Mouse (Mus musculus): ENCODE data around the gene Me1. TPM values are rescaled to one million over a fixed set of nuclear protein-coding genes. Genes with fewer than 3 reads are reported as not detected.

Gene Me1
- total RNA-seq, 2 experiments from 2014 or later: 63.2 to 63.9 TPM

DNA sequence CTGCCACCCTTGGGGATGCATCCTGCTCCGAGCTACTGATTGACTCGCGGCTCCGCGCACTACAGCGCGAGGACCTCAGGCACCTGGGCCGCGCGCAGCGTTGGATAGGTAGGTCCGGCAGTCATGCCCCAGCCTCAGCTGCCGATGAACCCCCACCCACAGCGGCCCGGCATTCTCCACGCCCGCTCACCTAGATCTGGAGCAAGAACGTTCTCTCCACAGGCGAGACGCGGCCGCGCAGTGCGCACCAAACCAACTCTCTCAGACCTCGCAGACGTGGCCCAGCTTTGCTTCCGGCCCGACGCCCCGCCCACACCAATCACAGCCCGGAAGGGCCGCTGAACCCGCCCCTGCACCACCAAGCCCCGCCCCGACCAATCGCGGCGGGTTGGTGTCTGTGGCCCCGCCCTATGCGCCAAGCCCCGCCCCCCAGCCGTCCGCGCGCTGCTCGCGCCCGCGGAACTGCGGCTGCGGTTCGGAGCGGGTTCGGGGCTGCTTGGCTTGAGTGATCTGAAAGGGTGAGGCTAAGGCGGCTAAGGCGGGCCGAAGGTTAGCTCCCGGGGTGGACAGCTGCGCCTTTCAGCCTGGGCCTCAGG is 124.1 kb downstream of the Me1 start, which contains the start of the genes Pgm3 and Rwdd2a:
Gene Pgm3, minus strand, starts transcription at position 303 of the 596 bp plus-strand sequence.
Gene Rwdd2a, plus strand, starts transcription at position 452 of the 596 bp plus-strand sequence.
- DNase-seq (ENCODE audit: low spot score in 2 of 2): peak; percentile 96 to 97
- peak within 1 kb of the TSS; percentile 95 for H3K4me3 ChIP-seq
- no peak for TF ChIP-seq CTCF (conservative IDR thresholded peaks at IDR 0.05)

GRCm38 (mm10) chr9:86570946-86571345 is 124.8 kb downstream of the Me1 start:
- no peak for TF ChIP-seq CTCF (conservative IDR thresholded peaks at IDR 0.05)
- Histone ChIP-seq H3K4me3 (peak overlapping the region; percentile 95), H3K27ac (no peak overlapping the region)
- DNase-seq (ENCODE audit: low spot score in 2 of 2): no peak

More for the DNA sequence above, 124.1 kb downstream of the Me1 start, which contains the start of the genes Pgm3 and Rwdd2a:
- H3K27ac ChIP-seq: peak within 1 kb of the TSS; percentile 94

GRCm38 (mm10) chr9:86570261-86570890 is 125.4 kb downstream of the Me1 start:
- no peak overlapping the region; the same call in 1 of the 2 replicates for H3K4me3 ChIP-seq
- TF ChIP-seq CTCF (conservative IDR thresholded peaks at IDR 0.05): no peak

GRCm38 (mm10) chr9:86569314-86569910 is 126.3 kb downstream of the Me1 start:
- TF ChIP-seq CTCF (conservative IDR thresholded peaks at IDR 0.05): no peak
- Histone ChIP-seq H3K4me3 (no peak overlapping the region), H3K27ac (no peak overlapping the region)
- no peak for DNase-seq (ENCODE audit: low spot score in 2 of 2)

More at GRCm38 (mm10) chr9:86570261-86570890, 125.4 kb downstream of the Me1 start:
- H3K27ac ChIP-seq: no peak overlapping the region
- DNase-seq (ENCODE audit: low spot score in 2 of 2): no peak

DNA sequence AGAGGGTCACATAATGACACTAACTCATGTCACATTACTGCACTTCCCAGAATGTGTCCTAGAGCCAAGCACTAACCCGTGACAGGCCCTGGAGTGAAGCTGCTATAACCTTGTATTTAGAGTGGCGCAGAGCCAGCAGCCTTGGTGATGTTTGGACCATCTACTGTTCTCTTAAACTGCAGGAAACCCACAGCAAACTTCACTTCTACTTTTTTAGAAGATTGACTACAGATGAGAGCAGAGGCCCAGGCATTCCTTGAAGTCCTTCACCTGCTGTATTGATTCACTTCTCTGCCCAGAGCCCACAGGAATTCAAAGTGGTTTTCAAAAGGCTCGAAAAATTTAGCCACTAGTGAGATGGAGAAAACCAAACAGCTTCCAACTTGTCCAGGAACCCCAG is 135.2 kb downstream of the Me1 start:
- no peak for TF ChIP-seq CTCF (conservative IDR thresholded peaks at IDR 0.05)
- Histone ChIP-seq H3K27ac (no peak overlapping the region), H3K4me3 (no peak overlapping the region)
- no peak for DNase-seq (ENCODE audit: low spot score in 2 of 2)

GRCm38 (mm10) chr9:86554641-86555040 is 141.1 kb downstream of the Me1 start:
- TF ChIP-seq CTCF (conservative IDR thresholded peaks at IDR 0.05): no peak
- no peak for DNase-seq (ENCODE audit: low spot score in 2 of 2)
- H3K27ac ChIP-seq: no peak overlapping the region
- H3K4me3 ChIP-seq: no peak overlapping the region

- no peak for TF ChIP-seq CTCF (conservative IDR thresholded peaks at IDR 0.05)
- no peak for DNase-seq (ENCODE audit: low spot score in 2 of 2)
- Histone ChIP-seq H3K27ac (no peak overlapping the region), H3K4me3 (no peak overlapping the region)
Measured at GRCm38 (mm10) chr9:86553886-86554285, 141.9 kb downstream of the Me1 start.

DNA sequence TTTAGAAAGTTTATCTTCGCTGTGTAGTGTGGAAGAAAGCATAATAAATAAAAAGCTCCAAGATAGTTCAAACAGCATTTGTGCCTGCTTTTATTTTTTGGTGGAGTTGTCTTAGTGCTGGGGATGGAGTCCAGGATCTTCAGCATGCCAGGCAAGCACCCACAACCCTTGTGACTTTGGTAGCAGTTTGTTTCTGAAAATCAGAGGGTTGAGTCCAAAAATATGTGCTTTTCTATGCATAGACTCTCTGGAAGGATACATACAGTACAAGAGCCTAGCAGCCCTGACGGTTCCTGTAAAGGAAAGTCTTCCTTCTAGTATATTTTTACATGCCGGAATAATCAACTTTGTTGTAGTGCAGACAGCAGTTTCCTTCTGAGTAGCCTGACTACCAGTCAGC is 145.0 kb downstream of the Me1 start:
- no peak overlapping the region for H3K27ac ChIP-seq
- no peak for TF ChIP-seq CTCF (conservative IDR thresholded peaks at IDR 0.05)
- no peak for DNase-seq (ENCODE audit: low spot score in 2 of 2)
- H3K4me3 ChIP-seq: no peak overlapping the region

DNA sequence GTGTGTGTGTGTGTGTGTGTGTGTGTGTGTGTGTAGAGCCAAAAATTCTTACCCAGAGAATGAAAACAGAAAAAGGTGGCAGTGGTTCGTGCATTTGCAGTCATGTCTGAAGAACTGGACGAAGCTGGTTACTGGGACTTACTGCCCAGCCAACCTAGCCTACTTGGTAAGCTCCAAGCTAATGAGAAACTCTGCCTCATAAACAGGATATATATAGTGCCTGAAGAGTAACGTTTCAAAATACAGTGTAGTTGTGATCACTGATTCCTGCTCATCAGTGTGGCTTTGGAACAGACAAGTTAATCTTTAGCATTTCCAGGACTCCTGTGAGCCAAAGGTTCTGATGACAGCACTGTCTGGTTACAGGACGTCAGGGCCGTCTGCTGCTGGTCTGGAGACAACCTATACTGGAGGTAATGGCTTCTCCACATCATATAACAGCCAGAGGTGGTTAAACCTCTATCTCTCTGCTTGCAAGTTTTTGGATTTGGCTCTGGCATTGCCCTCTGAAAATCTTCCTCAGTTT is 146.1 kb downstream of the Me1 start:
- TF ChIP-seq CTCF (conservative IDR thresholded peaks at IDR 0.05): no peak

GRCm38 (mm10) chr9:86544559-86544958 is 151.2 kb downstream of the Me1 start:
- Histone ChIP-seq H3K27ac (no peak overlapping the region), H3K4me3 (no peak overlapping the region)
- DNase-seq (ENCODE audit: low spot score in 2 of 2): no peak
- TF ChIP-seq CTCF (conservative IDR thresholded peaks at IDR 0.05): no peak

More for the DNA sequence above, 146.1 kb downstream of the Me1 start:
- Histone ChIP-seq H3K27ac (no peak overlapping the region), H3K4me3 (no peak overlapping the region)
- DNase-seq (ENCODE audit: low spot score in 2 of 2): no peak

DNA sequence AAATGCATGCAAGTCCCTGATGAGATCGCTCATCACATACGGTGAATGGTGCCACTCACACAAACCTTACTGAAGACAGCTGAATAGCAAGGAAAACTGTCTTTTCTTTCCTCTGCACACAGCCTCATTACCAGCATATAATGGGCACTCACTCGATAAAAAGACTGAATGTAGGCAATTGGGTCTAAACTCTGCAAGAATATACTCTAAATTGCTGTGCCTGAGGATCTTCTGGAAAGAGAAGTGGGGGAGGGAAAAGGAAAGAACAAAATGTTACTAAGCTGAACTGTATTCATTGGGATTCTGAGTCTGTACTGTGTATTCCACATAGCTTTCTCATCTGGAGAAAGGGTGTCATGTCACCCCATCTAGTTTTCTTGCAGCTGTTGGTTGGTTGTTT is 152.3 kb downstream of the Me1 start:
- DNase-seq (ENCODE audit: low spot score in 2 of 2): no peak
- Histone ChIP-seq H3K27ac (no peak overlapping the region), H3K4me3 (no peak overlapping the region)
- TF ChIP-seq CTCF (conservative IDR thresholded peaks at IDR 0.05): no peak

DNA sequence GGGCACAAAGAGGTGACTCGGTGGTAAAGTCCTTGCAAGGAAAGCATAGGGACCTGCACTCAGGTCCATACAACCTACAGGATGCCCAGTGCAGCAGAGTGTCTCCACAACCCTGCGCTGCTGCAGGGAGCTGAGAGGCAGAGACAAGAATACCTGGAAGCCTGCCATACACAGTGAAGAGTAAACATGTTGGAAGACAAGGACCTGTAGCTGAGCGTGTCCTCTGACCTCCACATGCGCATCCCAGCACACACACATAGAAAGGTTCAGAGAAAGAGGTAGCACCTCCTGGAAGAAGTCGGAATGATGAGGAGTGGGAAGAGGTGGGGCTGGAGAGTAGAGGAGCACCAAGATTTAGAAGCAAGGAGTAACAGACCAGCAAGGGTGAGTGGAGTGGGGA is 161.7 kb downstream of the Me1 start:
- DNase-seq (ENCODE audit: low spot score in 2 of 2): no peak
- H3K4me3 ChIP-seq: no peak overlapping the region
- no peak for TF ChIP-seq CTCF (conservative IDR thresholded peaks at IDR 0.05)
- no peak overlapping the region for H3K27ac ChIP-seq

Other genes starting within 250 kb of the Me1 start
- 1 to 10 TPM; 3.5 to 4.0 TPM for gene Ube2cbp, start 231.0 kb downstream of the Me1 start, total RNA-seq (2021)
- gene Dop1a, start 228.8 kb downstream of the Me1 start, total RNA-seq (2021): 10 to 100 TPM; 60.3 to 63.1 TPM
- gene Pgm3, start 124.1 kb downstream of the Me1 start, total RNA-seq (2021): 10 to 100 TPM; 14.6 to 15.6 TPM
- 10 to 100 TPM; 28.2 TPM for gene Rwdd2a, start 124.0 kb downstream of the Me1 start, total RNA-seq (2021)
- 1 to 10 TPM; 5.3 to 5.9 TPM for gene Prss35, start 47.7 kb upstream of the Me1 start, total RNA-seq (2021)
- 100 to 1,000 TPM; 395 to 402 TPM for gene Snap91, start 184.7 kb upstream of the Me1 start, total RNA-seq (2021)